Mouse (Mus musculus) ES-E14 (cell line): ENCODE measurements at regions not wholly inside any gene's neighbourhood (a gene's known extent, or its start where the extent isn't known, plus 50 kb on each side); places are given as distances from the start of the nearest gene placed in this dataset.

Experiments
- DNase-seq: peaks from one replicate; pipeline ENCODE4 v3.0.0-alpha.2; 2013; ENCODE audit warnings: low read depth, low spot score
- H3K27ac ChIP-seq: 2 replicates; pipeline ENCODE4 v1.5.1; 2012; ENCODE audit warnings: low read depth, mild to moderate bottlenecking, low read length, moderate library complexity, mixed read lengths; ENCODE audit not compliant: poor library complexity, insufficient read depth, severe bottlenecking
- H3K36me3 ChIP-seq: 2 replicates; pipeline ENCODE4 v1.6.1; 2012; ENCODE audit warnings: mild to moderate bottlenecking, low read length, moderate library complexity, mixed read lengths; ENCODE audit not compliant: control insufficient read depth, poor library complexity, insufficient read depth, severe bottlenecking
- H3K4me1 ChIP-seq, 2 experiments: fragments of 150-350 bp in 1 of 2; sonication (generic) in 1 of 2; 2 replicates each; pipeline ENCODE4 v1.6.1; 2012; ENCODE audit warnings: low read length in 2 of 2, mild to moderate bottlenecking in 1 of 2, mixed read lengths in 1 of 2; ENCODE audit not compliant: control insufficient read depth in 2 of 2, insufficient read depth in 2 of 2, poor library complexity in 1 of 2
- H3K4me3 ChIP-seq, 2 experiments: fragments of 150-350 bp in 1 of 2; sonication (generic) in 1 of 2; 2 replicates each; pipeline ENCODE4 v1.5.1; 2012; ENCODE audit warnings: low read length in 2 of 2, low read depth in 1 of 2, mild to moderate bottlenecking in 1 of 2, mixed read lengths in 1 of 2; ENCODE audit not compliant: insufficient read depth in 1 of 2, poor library complexity in 1 of 2, severe bottlenecking in 1 of 2
- H3K9ac ChIP-seq: 2 replicates; pipeline ENCODE4 v1.6.1; 2012; ENCODE audit warnings: low read depth, mild to moderate bottlenecking, low read length, mixed read lengths; ENCODE audit not compliant: poor library complexity, insufficient read depth, severe bottlenecking
- H3K9me3 ChIP-seq: fragments of 150-350 bp; sonication (generic); 2 replicates; pipeline ENCODE4 v1.6.1; 2012; ENCODE audit warnings: low read depth, mild to moderate bottlenecking, low read length; ENCODE audit not compliant: control insufficient read depth, insufficient read depth
- CHD2 ChIP-seq: IDR thresholded peaks from 2 replicates; pipeline ENCODE4 v1.6.1; 2014; ENCODE audit warnings: mild to moderate bottlenecking, low read depth, low read length, inconsistent platforms
- HCFC1 ChIP-seq: IDR thresholded peaks from 2 replicates; pipeline ENCODE4 v1.6.1; 2012; ENCODE audit warnings: low read length, inconsistent platforms, borderline replicate concordance; ENCODE audit not compliant: insufficient read depth
- MAFK ChIP-seq: IDR thresholded peaks from 2 replicates; pipeline ENCODE4 v1.6.1; 2014; ENCODE audit warnings: mild to moderate bottlenecking, low read depth, low read length, inconsistent platforms; ENCODE audit not compliant: insufficient read depth
- ZC3H11A ChIP-seq: IDR thresholded peaks from 2 replicates; pipeline ENCODE4 v1.6.1; 2012; ENCODE audit warnings: low read depth, mild to moderate bottlenecking, inconsistent platforms, low read length, borderline replicate concordance
- ZNF384 ChIP-seq: IDR thresholded peaks from 2 replicates; pipeline ENCODE4 v1.6.1; 2012; ENCODE audit warnings: low read depth, low read length, inconsistent platforms
- in situ Hi-C, 2 experiments: fragments of 600-800 bp; cut with MboI; formaldehyde crosslinking; loops; one replicate each; pipeline ENCODE4 v1.15.1; 2025; ENCODE audit warnings: low sequenced_read_pairs in 2 of 2, inconsistent platforms in 1 of 2; ENCODE audit not compliant: unreplicated experiment in 2 of 2

- DNase-seq: no peak
- Histone ChIP-seq H3K27ac (no peak overlapping the region), H3K4me1 (peaks cover 0 to 3% of the 10 kb centered on the region in 2 experiments; a peak in 1 of 4 replicates), H3K9me3 (no peaks in the 10 kb centered on the region), H3K36me3 (no peaks in the 10 kb centered on the region), H3K9ac (no peak overlapping the region), H3K4me3 (no peak overlapping the region)
- TF ChIP-seq MAFK (no peak), ZNF384 (no peak), HCFC1 (no peak), CHD2 (no peak)
- in situ Hi-C loops: no loop called here
Observed at GRCm38 (mm10) chr1:42256911-42257595, 438.5 kb upstream of the Pou3f3 start.

GRCm38 (mm10) chr1:42257801-42258593, 437.6 kb upstream of the Pou3f3 start:
- no peaks in the 10 kb centered on the region for H3K9me3 ChIP-seq
- DNase-seq: no peak
- H3K27ac ChIP-seq: no peak overlapping the region
- in situ Hi-C loops: no loop called here
- no peaks in the 10 kb centered on the region for H3K36me3 ChIP-seq
- peaks cover 0 to 3% of the 10 kb centered on the region in 2 experiments; a peak in 1 of 4 replicates for H3K4me1 ChIP-seq
- TF ChIP-seq MAFK (no peak), HCFC1 (no peak), ZNF384 (no peak), ZC3H11A (no peak), CHD2 (no peak)
- no peak overlapping the region for H3K9ac ChIP-seq
- no peak overlapping the region for H3K4me3 ChIP-seq

- no peak for DNase-seq
- Histone ChIP-seq H3K36me3 (no peaks in the 10 kb centered on the region), H3K27ac (no peak overlapping the region), H3K4me1 (peaks cover 0 to 3% of the 10 kb centered on the region in 2 experiments; a peak in 1 of 4 replicates), H3K4me3 (no peak overlapping the region), H3K9ac (no peak overlapping the region), H3K9me3 (no peaks in the 10 kb centered on the region)
- TF ChIP-seq MAFK (no peak), ZNF384 (no peak), CHD2 (no peak), HCFC1 (no peak), ZC3H11A (no peak)
- in situ Hi-C loops: no loop called here
Observed at GRCm38 (mm10) chr1:42258594-42258910, 437.0 kb upstream of the Pou3f3 start.

- Histone ChIP-seq H3K9ac (no peak overlapping the region), H3K27ac (no peak overlapping the region), H3K4me3 (no peak overlapping the region), H3K36me3 (no peaks in the 10 kb centered on the region), H3K4me1 (peaks cover 0 to 3% of the 10 kb centered on the region in 2 experiments; a peak in 1 of 4 replicates), H3K9me3 (no peaks in the 10 kb centered on the region)
- in situ Hi-C loops: no loop called here
- no peak for TF ChIP-seq ZC3H11A
- no peak for TF ChIP-seq MAFK
- no peak for TF ChIP-seq ZNF384
- no peak for TF ChIP-seq CHD2
- no peak for TF ChIP-seq HCFC1
- no peak for DNase-seq
Observed at GRCm38 (mm10) chr1:42259216-42259977, 436.2 kb upstream of the Pou3f3 start.
